19 mouse cellular contexts compared by ENCODE assay signal in the genomic region with DNA sequence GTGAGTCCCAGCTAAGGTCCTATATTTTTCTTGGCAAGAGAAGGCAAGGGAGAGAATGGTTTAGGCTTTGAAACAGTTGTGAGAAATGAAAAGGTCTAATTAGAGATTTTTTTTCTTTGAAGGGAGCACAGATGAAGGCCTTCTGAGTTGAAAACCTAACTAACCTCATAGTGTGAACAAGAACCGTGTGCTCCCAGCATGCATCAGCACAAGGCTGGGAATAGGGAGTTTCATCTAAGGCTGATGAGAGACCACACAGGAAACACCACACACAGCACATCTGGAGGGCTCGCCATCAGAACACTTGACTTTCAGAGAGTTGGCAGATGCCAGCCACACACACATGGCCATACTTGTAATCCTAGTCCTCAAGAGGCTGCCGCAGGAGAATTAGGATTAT.
"Had no signal": no experiment of that assay in that cellular context is flagged by ENCODE, and none has a peak within 500 bp of the region (broad histone marks: within the 10 kb centered on the region; RNA-seq: fewer than 3 reads in every experiment).

No protein-coding gene starts in this region.

- H3K27ac ChIP-seq: kidney, postnatal 0 days; layer of hippocampus, adult 2 months; left cerebral cortex, adult 2 months; liver, embryonic 13.5 days; neural tube, embryonic 12.5 days; neural tube, embryonic 15.5 days; stomach, postnatal 0 days had no signal

- ATAC-seq: intestine, postnatal 0 days had no signal

- H3K9me3 ChIP-seq: liver, embryonic 13.5 days; neural tube, embryonic 12.5 days; neural tube, embryonic 15.5 days had no signal

- H3K4me2 ChIP-seq: liver, embryonic 13.5 days; neural tube, embryonic 12.5 days; neural tube, embryonic 15.5 days had no signal

- H3K4me1 ChIP-seq: neural tube, embryonic 12.5 days; neural tube, embryonic 15.5 days had no signal

- DNase-seq: kidney, adult 2 months; kidney, postnatal 25 days; layer of hippocampus, adult 9-11 months; layer of hippocampus, postnatal 36 days; liver, embryonic 13.5 days; lung, adult 2 months; lung, postnatal 14 days; lung, postnatal 4 days; midbrain, embryonic 14.5 days; right cerebral cortex, adult 18-20 months; right cerebral cortex, postnatal 14 days; right cerebral cortex, postnatal 4 days had no signal

- H3K36me3 ChIP-seq: liver, embryonic 13.5 days; neural tube, embryonic 12.5 days; neural tube, embryonic 15.5 days had no signal

- H3K9ac ChIP-seq: liver, embryonic 13.5 days; neural tube, embryonic 12.5 days; neural tube, embryonic 15.5 days had no signal

- H3K27me3 ChIP-seq: liver, embryonic 13.5 days; neural tube, embryonic 12.5 days; neural tube, embryonic 15.5 days had no signal

- H3K4me3 ChIP-seq: layer of hippocampus, adult 2 months; left cerebral cortex, adult 2 months; liver, embryonic 13.5 days; neural tube, embryonic 12.5 days; neural tube, embryonic 15.5 days had no signal
